Mouse (Mus musculus) forebrain, embryonic 10.5 days (tissue): ENCODE results near the gene Sectm1b. TPM values are rescaled to one million over a fixed set of nuclear protein-coding genes. Genes with fewer than 3 reads are reported as not detected.

Source experiments
- DNase-seq: peaks from one replicate; pipeline ENCODE4 v3.0.0-alpha.2; 2017; ENCODE audit warnings: low spot score; ENCODE audit errors: extremely low spot score
- H3K27ac ChIP-seq: fragments of 300-500 bp; sonication (generic); 2 replicates; pipeline ENCODE4 v1.5.1; 2016; ENCODE audit warnings: mild to moderate bottlenecking
- H3K27me3 ChIP-seq: fragments of 300-500 bp; sonication (generic); 2 replicates; pipeline ENCODE4 v1.6.1; 2016; ENCODE audit warnings: mild to moderate bottlenecking; ENCODE audit not compliant: poor library complexity, severe bottlenecking
- H3K36me3 ChIP-seq: fragments of 300-500 bp; sonication (generic); replicated peaks from 2 replicates; pipeline ENCODE4 v1.6.1; 2016; ENCODE audit warnings: mild to moderate bottlenecking, moderate library complexity
- H3K4me1 ChIP-seq: fragments of 300-500 bp; sonication (generic); 2 replicates; pipeline ENCODE4 v1.6.1; 2016
- H3K4me3 ChIP-seq: fragments of 300-500 bp; sonication (generic); 2 replicates; pipeline ENCODE4 v1.5.1; 2016; ENCODE audit warnings: mild to moderate bottlenecking, moderate library complexity
- H3K9me3 ChIP-seq: fragments of 300-500 bp; sonication (generic); 2 replicates; pipeline ENCODE4 v1.6.1; 2016; ENCODE audit warnings: mild to moderate bottlenecking, moderate library complexity
- WGBS: fragments of 180-500 bp; shearing (Covaris S2); methylation state at CpG from one replicate; pipeline ENCODE4 v1.1.7; 2016; 5-methylcytosine and 5-hydroxymethylcytosine counted together
- polyA plus RNA-seq: library from polyadenylated mRNA; unstranded; fragments of >200 nt; fragmentation: Nextera tagmentation; extraction: Ambion mirVana; gene quantifications from 2 replicates; pipeline ENCODE4 v1.2.1, GENCODE M21; 2016

Gene Sectm1b
- polyA plus RNA-seq, 1 experiment from 2014 or later, result not detected

GRCm38 (mm10) chr11:121042480-121042879, 20.9 kb downstream of the Sectm1b start:
- H3K4me3 ChIP-seq, result no peak overlapping the region
- no peaks in the 10 kb centered on the region for H3K9me3 ChIP-seq
- no peak overlapping the region for H3K27ac ChIP-seq
- 82% methylated on average over 4 of the region's 4 CpGs for WGBS
- no peaks in the 10 kb centered on the region for H3K36me3 ChIP-seq
- H3K4me1 ChIP-seq, result peaks cover 12% of the 10 kb centered on the region; the same call in 1 of the 2 replicates
- DNase-seq, result no peak
- H3K27me3 ChIP-seq, result peaks cover 20% of the 10 kb centered on the region

GRCm38 (mm10) chr11:121041636-121042035, 21.7 kb downstream of the Sectm1b start:
- no peak for DNase-seq
- Histone ChIP-seq H3K36me3 (no peaks in the 10 kb centered on the region), H3K4me1 (peaks cover 12% of the 10 kb centered on the region; the same call in 1 of the 2 replicates), H3K27ac (no peak overlapping the region), H3K4me3 (no peak overlapping the region), H3K27me3 (peaks cover 20% of the 10 kb centered on the region), H3K9me3 (no peaks in the 10 kb centered on the region)
- WGBS, result 77% methylated on average over 4 of the region's 4 CpGs

GRCm38 (mm10) chr11:121041212-121041611, 22.2 kb downstream of the Sectm1b start:
- Histone ChIP-seq H3K9me3 (no peaks in the 10 kb centered on the region), H3K4me1 (peaks cover 12% of the 10 kb centered on the region; the same call in 1 of the 2 replicates), H3K36me3 (no peaks in the 10 kb centered on the region), H3K27me3 (peaks cover 20% of the 10 kb centered on the region), H3K27ac (no peak overlapping the region), H3K4me3 (no peak overlapping the region)
- peak; percentile 76 for DNase-seq
- WGBS, result 6% methylated on average over 4 of the region's 4 CpGs

GRCm38 (mm10) chr11:121039302-121039701, 24.1 kb downstream of the Sectm1b start, which contains the start of gene Cd7:
Cd7 (minus strand) TSS chr11:121039418.
- DNase-seq, result no peak
- Histone ChIP-seq H3K4me1 (no peaks in the 10 kb centered on the region), H3K27ac (no peak within 1 kb of the TSS), H3K9me3 (no peaks in the 10 kb centered on the region), H3K27me3 (peaks cover 20% of the 10 kb centered on the region), H3K36me3 (no peaks in the 10 kb centered on the region), H3K4me3 (no peak within 1 kb of the TSS)
- WGBS, result 76% methylated on average over 5 of the region's 5 CpGs

GRCm38 (mm10) chr11:121038366-121039240, 24.8 kb downstream of the Sectm1b start:
- H3K27me3 ChIP-seq, result peaks cover 15% of the 10 kb centered on the region
- no peak overlapping the region for H3K27ac ChIP-seq
- no peaks in the 10 kb centered on the region for H3K36me3 ChIP-seq
- no peaks in the 10 kb centered on the region for H3K9me3 ChIP-seq
- H3K4me1 ChIP-seq, result no peaks in the 10 kb centered on the region
- WGBS, result 88% methylated on average over 11 of the region's 11 CpGs
- DNase-seq, result no peak
- H3K4me3 ChIP-seq, result no peak overlapping the region

- Histone ChIP-seq H3K36me3 (no peaks in the 10 kb centered on the region), H3K4me3 (no peak overlapping the region), H3K9me3 (no peaks in the 10 kb centered on the region), H3K27ac (no peak overlapping the region), H3K27me3 (no peaks in the 10 kb centered on the region; the same call in 1 of the 2 replicates), H3K4me1 (no peaks in the 10 kb centered on the region)
- DNase-seq, result no peak
- WGBS, result 90% methylated on average over 5 of the region's 5 CpGs
These were observed 30.3 kb downstream of the Sectm1b start for GRCm38 (mm10) chr11:121033118-121033517.

- H3K4me3 ChIP-seq, result no peak overlapping the region
These were observed 36.1 kb downstream of the Sectm1b start for GRCm38 (mm10) chr11:121027259-121027658.

GRCm38 (mm10) chr11:121024163-121024562, 39.2 kb downstream of the Sectm1b start:
- 78% methylated on average over 6 of the region's 6 CpGs for WGBS
- Histone ChIP-seq H3K9me3 (no peaks in the 10 kb centered on the region), H3K27ac (no peak overlapping the region), H3K4me1 (no peaks in the 10 kb centered on the region), H3K36me3 (no peaks in the 10 kb centered on the region), H3K27me3 (no peaks in the 10 kb centered on the region), H3K4me3 (no peak overlapping the region)
- DNase-seq, result no peak

More at GRCm38 (mm10) chr11:121027259-121027658, 36.1 kb downstream of the Sectm1b start:
- no peak overlapping the region for H3K27ac ChIP-seq
- no peaks in the 10 kb centered on the region for H3K27me3 ChIP-seq
- H3K9me3 ChIP-seq, result no peaks in the 10 kb centered on the region
- no peaks in the 10 kb centered on the region for H3K4me1 ChIP-seq
- 90% methylated on average over 7 of the region's 7 CpGs for whole genome bisulfite sequencing
- DNase-seq, result no peak
- no peaks in the 10 kb centered on the region for H3K36me3 ChIP-seq

GRCm38 (mm10) chr11:121019501-121019900, 43.9 kb downstream of the Sectm1b start:
- H3K4me1 ChIP-seq, result no peaks in the 10 kb centered on the region
- no peaks in the 10 kb centered on the region for H3K9me3 ChIP-seq
- no peak overlapping the region for H3K4me3 ChIP-seq
- 84% methylated on average over 5 of the region's 5 CpGs for WGBS
- no peak overlapping the region for H3K27ac ChIP-seq
- no peak for DNase-seq
- H3K36me3 ChIP-seq, result no peaks in the 10 kb centered on the region
- H3K27me3 ChIP-seq, result no peaks in the 10 kb centered on the region

GRCm38 (mm10) chr11:121017703-121018102, 45.7 kb downstream of the Sectm1b start:
- DNase-seq, result peak; percentile 59
- Histone ChIP-seq H3K4me1 (no peaks in the 10 kb centered on the region), H3K27me3 (no peaks in the 10 kb centered on the region), H3K27ac (no peak overlapping the region), H3K4me3 (no peak overlapping the region), H3K9me3 (no peaks in the 10 kb centered on the region), H3K36me3 (no peaks in the 10 kb centered on the region)
- WGBS, result 37% methylated on average over 3 of the region's 3 CpGs

GRCm38 (mm10) chr11:121015472-121015871, 47.9 kb downstream of the Sectm1b start:
- Histone ChIP-seq H3K36me3 (no peaks in the 10 kb centered on the region), H3K27me3 (no peaks in the 10 kb centered on the region), H3K4me1 (no peaks in the 10 kb centered on the region), H3K27ac (no peak overlapping the region), H3K9me3 (no peaks in the 10 kb centered on the region), H3K4me3 (no peak overlapping the region)
- DNase-seq, result no peak
- WGBS, result 75% methylated on average over 6 of the region's 6 CpGs

GRCm38 (mm10) chr11:121014896-121015300, 48.5 kb downstream of the Sectm1b start:
- no peak for DNase-seq
- H3K4me3 ChIP-seq, result peak overlapping the region; percentile 27
- no peaks in the 10 kb centered on the region for H3K27me3 ChIP-seq
- no peak overlapping the region for H3K27ac ChIP-seq
- WGBS, result 67% methylated on average over 19 of the region's 19 CpGs
- H3K36me3 ChIP-seq, result no peaks in the 10 kb centered on the region
- H3K4me1 ChIP-seq, result no peaks in the 10 kb centered on the region
- H3K9me3 ChIP-seq, result no peaks in the 10 kb centered on the region

GRCm38 (mm10) chr11:121013656-121014055, 49.7 kb downstream of the Sectm1b start:
- Histone ChIP-seq H3K36me3 (no peaks in the 10 kb centered on the region), H3K27me3 (no peaks in the 10 kb centered on the region), H3K4me1 (no peaks in the 10 kb centered on the region), H3K4me3 (no peak overlapping the region), H3K27ac (no peak overlapping the region), H3K9me3 (no peaks in the 10 kb centered on the region)
- no peak for DNase-seq
- WGBS, result 90% methylated on average over 7 of the region's 7 CpGs
